Mouse (Mus musculus) spleen, adult 2 months (tissue): Measurements from ENCODE around the gene Wipf2.

Experiments
- CTCF ChIP-seq: fragments of 200-500 bp; IDR thresholded peaks from 2 replicates; pipeline ENCODE4 v1.5.1; 2011; ENCODE audit warnings: mild to moderate bottlenecking, inconsistent platforms; ENCODE audit not compliant: insufficient read depth, insufficient read length, insufficient replicate concordance; ENCODE audit errors: extremely low read depth
- POLR2A ChIP-seq: fragments of 200-500 bp; IDR thresholded peaks from 2 replicates; pipeline ENCODE4 v1.6.1; 2011; ENCODE audit warnings: low read depth, low read length, inconsistent platforms

DNA sequence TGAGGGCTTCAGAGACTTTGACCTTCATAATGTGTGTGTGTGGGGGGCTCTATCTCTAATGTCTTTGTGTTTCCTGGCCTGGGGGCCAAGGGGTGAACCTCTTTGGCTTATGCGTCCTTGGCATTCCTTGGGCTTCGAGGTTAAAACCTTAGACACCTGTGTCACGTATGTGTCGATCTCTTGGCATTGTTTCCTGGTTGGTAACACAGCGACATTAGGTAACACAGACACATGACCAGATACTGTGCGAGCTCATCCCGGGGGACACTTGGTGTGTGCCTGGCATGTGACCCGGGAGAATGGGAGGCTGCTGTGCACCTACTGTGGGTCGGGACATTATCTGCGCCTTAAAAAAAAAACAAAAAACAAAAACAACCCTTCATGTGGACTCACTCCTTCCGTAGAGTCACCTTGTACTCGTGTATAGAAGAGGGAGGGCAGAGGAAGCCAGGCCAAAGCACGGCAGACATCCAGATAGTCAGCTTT lies 90.4 kb downstream of the Wipf2 start:
- TF ChIP-seq CTCF (no peak), POLR2A (no peak)
